Mouse (Mus musculus): ENCODE results near the gene Mfng. TPM values are rescaled to one million over a fixed set of nuclear protein-coding genes. Genes with fewer than 3 reads are reported as not detected.
A peak's percentile ranks its signal among the peaks of the same experiment; 100 is the strongest.

Gene Mfng
- 10 to 100 TPM in 1 of 4 experiments, 1 to 10 TPM in 3; 6.5 to 11.2 (median 8.1) TPM for total RNA-seq (2022)

DNA sequence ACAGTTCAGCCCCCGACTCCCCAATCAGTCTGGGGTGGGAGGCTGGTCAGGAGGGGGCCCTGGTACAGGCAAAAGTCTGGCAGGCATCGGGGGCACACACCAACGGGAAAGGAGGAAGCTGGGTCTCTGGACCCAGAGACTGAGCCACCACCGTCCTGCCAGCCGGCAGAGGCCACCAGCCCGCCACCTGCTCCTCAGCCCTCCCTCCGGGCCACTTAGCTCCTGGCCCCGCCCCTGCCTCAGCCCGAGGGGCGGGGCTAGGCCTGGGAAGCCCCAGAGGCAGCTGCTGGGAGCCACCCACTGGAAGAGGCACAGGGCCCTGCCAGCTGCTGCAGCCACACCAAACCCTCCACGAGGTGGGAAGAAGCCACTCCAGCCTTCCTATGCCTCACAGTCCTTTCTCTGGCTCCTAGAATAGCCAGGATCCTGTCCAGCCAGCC is at the start of gene Mfng:
TSS of gene Mfng (minus strand) at position 186 of the 440 bp plus-strand sequence.
- DNase-seq (ENCODE audit: low spot score in 2 of 2): peak in 1 of 2 experiments; percentile 20

DNA sequence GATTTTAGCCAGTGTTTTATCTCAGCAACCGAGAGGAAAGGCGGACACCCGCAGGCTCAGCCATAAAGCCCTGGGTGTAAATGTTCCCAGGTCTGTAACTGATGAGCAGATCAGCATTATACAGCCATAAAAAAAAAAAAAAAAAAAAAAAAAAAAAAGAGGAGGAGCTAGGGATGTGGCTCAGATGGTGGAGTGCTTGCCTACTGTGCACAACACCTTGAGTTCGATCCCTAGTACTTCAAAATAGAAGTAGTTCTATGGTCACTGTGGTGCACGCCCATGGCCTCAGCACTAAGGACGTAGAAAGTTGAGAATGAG is 42.8 kb upstream of the Mfng start:
- no peak for DNase-seq (ENCODE audit: low spot score in 2 of 2)

DNA sequence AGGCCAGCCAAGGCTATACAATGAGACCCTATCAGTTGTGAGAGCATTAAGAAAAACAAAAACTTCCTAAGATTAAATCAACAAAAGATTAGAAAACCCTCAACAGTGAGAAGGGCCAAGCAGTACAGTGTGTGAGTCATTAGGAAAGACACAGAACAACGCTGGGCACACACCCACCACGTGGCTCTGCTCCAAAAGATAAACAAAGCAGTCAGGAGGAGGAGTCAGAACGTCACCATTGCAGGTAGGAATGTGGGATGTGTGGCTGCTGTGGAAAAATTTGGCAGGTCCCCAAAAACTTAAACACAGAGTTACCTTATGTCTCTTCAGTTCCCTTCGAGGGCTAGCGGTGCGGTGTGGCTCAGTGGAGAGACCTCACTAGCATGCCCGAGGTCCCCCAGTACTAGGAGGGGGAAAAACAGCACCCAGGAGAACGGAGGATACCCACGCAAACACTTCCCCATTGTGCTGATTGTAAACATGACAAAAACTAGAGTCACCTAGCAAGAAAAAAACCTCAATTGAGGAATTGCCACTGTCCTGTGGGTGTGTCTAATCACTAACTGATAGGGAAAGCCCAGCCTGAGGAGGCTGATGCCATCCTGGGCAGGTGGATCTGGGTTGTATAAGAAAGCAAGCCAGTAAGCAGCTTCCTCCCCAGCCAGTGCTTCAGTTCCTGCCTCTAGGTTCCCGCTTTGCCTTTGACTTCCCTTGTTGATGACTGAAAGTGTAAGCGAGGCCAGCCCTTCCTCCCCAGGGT is 42.2 kb upstream of the Mfng start:
- DNase-seq (ENCODE audit: low spot score in 2 of 2): no peak

DNA sequence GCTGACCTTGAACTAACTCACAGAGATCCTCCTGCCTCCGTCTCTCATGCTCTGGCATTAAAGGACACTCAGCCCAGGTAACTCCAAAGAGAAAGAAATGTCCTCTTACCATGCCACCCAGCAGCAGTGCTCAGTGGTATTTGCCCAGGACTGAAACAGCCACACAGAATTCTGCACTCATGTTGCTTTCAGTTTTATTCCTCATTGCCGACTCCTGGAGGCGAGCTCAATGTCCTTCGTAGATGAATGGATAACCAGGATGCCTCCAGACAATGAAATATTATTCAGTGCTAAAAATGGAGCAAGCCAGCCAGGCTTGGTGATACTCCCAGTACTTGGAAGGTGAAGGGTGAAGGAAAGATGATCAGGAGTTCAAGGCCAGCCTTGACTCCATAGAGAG is 40.3 kb upstream of the Mfng start:
- no peak for DNase-seq (ENCODE audit: low spot score in 2 of 2)

DNA sequence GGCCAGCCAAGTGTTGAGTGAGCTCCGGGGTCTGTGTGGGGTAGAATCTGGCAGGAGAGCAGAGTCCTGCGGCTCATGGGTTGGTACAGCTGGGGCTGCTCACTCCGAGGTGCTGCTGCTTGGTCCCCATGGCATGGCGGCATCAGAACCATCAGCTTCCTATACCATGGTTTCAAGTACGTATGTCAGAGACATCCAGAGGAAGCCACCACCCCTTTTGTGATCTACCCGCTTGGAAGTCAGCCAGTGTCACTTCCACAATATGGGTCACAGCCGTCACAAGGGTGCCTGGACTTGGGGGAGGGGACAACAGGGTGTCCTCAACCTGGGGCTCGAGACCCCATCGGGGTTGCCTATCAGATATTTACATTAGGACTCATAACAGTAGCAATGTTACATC is 36.9 kb upstream of the Mfng start:
- DNase-seq (ENCODE audit: low spot score in 2 of 2): no peak

DNA sequence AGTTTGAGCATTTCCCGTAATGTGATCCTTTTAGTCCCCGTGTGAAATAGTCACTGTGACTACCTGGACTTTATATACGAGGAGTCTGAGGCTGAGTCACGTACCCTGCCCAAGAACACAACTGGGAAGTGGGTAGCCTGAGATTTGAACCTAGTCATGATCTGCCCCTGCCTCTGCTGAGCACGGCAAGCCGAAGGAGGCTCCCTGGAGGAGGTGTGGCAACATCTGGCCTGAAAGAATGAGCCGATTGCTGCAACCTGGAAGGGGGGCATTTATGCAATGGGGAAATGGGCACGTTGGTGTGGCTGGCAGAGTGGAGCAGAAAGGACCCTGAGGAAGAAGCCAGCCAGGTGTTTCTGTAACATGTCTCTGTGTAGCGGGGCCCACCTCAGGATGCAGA is 36.5 kb upstream of the Mfng start:
- no peak for DNase-seq (ENCODE audit: low spot score in 2 of 2)

DNA sequence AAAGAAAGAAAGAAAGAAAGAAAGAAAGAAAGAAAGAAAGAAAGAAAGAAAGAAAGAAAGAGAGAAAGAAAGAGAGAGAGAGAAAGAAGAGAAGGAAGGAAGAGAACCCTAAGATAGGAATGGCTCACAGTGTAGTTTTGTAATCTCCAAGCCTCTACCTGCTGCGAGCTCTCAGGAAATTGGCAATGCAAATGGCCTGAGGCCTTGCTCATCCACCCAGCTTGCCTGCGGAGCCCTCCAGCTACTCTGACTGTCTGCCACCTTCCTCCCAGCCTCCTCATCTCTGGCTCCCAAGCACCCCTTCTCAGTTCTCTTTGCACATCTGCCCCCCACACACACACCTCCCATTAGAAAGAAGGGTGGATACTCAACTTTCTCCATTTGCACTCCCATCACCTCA is 35.7 kb upstream of the Mfng start:
- DNase-seq (ENCODE audit: low spot score in 2 of 2): no peak

DNA sequence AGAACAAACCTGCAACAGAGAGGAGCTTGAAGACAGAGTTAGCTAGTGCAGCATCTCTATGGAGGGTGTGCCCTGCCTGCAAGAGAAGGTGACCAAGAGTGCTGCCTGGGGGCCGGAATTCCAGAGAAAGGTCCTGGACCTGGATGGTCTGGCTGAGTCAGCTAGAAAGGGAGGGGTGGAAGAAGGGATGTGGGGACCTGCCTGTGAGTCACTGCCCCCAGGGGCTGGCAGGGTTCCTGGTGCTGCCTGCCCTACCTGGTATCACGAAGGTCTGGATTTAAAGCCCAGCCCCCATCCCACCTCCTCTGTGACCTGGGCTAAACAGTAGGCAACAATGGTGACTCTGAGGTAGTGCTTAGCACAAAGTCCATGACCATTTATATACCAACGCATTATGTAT is 33.9 kb upstream of the Mfng start:
- no peak for DNase-seq (ENCODE audit: low spot score in 2 of 2)

DNA sequence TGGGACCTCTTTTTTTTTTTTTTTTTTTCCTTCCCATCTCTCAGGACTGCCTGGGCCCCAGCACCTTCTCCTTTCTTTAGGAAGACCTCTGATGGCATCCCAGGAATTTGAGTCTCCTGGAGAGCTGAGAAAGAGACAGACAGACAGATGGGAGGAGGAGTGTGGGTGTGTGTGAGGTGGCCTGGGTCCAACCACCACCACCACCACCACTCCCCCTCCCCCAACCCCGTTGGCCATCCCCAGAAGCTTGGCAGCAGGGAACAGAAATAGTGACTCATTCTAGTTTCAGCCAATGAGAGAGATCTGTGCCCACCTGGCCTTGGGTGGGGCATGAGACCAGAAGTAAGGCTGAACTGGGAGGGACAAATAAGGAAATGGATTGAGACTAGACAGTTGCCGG is 33.3 kb upstream of the Mfng start:
- DNase-seq (ENCODE audit: low spot score in 2 of 2): no peak

DNA sequence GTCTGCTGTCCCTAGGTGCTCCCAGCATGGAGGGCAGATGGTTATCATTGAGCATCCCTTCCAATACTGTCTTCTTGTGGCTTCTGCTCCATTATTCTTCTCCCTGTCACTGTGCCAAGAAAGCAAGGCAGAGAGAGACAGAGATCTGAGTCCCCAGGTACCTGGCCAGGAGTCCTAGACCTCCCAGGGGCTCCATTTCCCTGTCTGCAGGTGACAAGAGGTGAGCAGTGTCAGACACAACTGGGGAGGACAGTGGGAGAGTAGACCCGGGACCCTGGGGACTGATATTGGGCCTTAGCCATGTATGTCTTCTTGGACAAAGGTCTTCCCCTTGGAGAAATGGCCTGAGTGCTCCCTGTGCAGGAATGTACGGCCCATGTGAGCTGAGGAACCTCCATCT is 32.1 kb upstream of the Mfng start:
- no peak for DNase-seq (ENCODE audit: low spot score in 2 of 2)

DNA sequence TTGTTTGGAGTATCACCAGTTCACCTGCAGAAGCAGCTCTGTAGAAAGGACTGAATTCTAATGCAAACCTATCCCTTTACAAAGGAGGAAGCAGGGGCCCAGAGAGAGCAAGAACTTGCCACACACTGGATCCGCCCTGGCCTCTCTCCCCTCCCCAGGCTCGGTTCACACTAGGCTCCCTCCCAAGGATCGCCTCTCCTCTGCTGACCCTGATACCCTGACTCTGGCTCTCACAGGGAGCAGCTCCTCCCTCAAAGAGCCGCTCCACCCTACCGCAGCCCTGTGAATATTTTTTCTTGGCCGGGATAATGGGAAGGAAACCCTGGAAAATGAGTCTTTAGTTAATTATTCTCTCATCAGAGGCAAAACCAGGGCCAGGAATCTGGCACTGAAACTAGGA is 31.1 kb upstream of the Mfng start:
- DNase-seq (ENCODE audit: low spot score in 2 of 2): no peak

DNA sequence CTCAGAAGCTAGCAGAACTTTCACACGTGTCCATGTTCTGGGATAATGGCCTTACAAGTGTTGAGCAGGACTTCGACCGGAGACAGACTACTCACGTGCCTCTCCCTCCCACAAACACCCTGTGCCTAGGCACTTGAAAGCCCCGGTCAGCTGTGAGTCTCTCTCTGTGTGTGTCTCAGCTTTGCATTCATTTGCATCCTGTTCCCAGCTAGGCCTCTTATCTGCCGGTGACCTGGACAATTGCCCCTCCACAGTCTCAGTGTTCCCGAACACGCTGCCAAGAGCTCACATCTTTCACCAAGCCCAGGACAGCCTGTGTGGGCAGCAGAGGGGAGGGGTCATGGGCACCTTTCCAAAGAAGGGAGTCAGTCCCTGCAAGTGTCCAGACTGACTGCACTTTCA is 30.2 kb upstream of the Mfng start:
- DNase-seq (ENCODE audit: low spot score in 2 of 2): no peak

DNA sequence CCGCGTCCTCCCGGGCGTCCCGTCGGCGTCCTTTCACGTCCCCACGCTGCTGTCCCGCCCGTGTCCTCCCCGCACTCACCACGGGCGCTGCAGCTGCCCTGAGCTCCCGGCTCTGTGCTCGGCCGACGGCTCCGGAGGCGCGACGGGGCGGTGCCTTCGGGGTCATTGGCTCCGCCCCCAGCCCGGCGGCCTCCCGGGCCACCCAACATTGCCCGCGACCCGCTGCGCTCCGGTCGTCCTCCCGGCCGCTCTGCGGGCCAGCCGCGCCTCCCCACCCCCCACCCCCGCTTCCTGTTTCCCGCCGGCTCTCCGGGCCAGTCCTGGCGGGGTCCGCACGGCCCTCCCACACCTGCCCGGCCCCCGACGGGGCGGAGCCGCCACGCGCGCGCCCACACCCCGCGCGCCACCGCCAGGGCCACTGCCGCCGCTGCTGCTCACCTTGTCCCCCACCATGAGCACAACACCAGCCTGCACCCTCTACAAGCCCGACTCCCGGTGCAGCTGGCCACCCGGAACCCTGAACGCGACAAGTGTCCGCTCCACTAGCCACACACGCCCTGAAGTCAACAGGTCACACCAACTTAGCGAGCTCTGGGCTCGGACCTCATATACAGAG is 29.6 kb upstream of the Mfng start, which contains the start of gene Card10:
TSS of gene Card10 (minus strand) at position 267 of the 616 bp plus-strand sequence.
- no peak for DNase-seq (ENCODE audit: low spot score in 2 of 2)

DNA sequence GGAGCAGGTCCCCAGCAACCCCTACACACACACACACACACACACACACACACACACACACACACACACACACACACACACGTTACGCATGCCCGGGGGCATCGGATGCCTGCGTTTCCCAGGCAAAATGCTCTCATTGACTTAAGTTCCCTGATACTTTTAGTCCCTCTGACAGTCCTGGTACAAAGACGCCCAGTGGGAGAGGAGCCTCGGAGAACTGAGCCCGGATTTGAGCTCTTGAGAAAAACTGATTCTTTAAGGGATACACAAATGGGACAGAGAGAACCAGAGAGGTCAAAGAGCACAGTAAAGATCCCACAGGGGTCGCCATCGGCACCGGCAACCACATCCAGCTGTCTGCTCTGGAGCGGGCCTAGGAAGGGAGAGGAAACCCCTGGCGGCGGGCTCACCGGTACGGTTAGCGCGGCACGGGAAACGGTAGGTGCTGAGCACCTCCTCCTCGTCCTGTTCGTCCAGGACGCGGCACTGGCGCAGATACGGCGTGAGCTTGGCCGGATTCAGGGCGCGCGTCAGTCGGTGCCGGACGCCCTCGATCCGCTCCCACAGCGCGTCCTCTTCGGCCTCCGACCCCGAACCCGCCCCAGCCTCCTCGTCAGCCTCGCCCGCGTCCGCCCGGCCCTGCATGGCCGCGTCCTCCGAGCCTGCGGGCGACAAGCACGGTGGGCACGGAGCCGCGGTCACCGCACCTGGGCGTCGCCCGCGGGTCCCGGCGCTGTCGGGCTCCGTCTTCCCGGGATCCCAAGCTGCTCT is 28.9 kb upstream of the Mfng start:
- DNase-seq (ENCODE audit: low spot score in 2 of 2): no peak

DNA sequence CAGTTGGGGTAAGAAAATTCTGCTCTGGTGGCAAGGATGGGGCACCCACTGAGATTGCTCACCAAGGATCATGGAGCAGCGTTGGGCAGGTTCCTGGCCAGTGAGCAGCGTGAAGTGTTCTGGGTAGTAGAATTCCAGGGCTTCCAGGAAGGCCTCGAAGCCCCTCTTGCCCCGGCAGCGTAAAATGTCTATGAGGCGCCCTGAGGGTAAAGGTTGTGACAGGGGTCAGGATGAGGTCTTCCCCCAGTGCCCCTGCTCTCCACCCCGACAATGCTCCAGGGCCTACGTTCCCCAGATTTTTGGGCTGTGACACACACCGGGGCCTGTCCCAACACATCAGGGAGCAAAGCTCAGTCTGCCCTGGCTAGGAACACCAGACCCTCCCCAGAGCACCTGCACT is 28.3 kb upstream of the Mfng start:
- DNase-seq (ENCODE audit: low spot score in 2 of 2): no peak

DNA sequence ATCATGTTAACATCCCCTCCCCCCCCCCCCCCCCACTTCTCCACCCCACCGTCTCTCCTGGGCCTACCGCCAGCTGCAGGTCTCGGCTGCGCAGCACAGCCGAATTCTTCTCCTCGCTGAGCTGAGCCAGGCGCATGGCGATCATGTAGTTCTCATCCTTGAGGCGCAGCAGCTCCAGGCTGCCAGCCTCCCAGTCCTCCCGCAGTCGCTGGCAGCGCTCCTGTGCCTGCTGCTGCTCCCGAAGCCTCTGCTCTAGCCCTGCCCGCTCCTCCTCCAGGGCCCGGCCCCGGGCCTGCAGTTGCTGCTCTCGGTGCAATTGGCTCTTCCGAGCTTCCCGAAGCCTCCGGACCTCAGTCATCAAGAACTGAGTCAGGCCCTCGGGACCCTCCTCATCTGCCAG is 25.8 kb upstream of the Mfng start:
- no peak for DNase-seq (ENCODE audit: low spot score in 2 of 2)

DNA sequence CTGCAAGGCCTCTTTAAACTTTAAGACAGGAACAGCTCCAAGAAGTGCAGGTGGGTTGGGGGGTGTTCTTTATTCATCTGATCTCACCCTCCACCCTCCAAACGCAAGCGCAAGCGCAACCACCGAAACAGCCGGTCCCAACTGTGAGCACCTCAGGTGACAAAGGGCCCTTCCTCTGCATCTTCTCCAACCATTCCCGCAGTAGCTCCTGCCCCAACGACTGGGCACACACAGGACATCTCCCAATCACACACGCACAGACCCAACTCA is 23.7 kb upstream of the Mfng start:
- no peak for DNase-seq (ENCODE audit: low spot score in 2 of 2)

DNA sequence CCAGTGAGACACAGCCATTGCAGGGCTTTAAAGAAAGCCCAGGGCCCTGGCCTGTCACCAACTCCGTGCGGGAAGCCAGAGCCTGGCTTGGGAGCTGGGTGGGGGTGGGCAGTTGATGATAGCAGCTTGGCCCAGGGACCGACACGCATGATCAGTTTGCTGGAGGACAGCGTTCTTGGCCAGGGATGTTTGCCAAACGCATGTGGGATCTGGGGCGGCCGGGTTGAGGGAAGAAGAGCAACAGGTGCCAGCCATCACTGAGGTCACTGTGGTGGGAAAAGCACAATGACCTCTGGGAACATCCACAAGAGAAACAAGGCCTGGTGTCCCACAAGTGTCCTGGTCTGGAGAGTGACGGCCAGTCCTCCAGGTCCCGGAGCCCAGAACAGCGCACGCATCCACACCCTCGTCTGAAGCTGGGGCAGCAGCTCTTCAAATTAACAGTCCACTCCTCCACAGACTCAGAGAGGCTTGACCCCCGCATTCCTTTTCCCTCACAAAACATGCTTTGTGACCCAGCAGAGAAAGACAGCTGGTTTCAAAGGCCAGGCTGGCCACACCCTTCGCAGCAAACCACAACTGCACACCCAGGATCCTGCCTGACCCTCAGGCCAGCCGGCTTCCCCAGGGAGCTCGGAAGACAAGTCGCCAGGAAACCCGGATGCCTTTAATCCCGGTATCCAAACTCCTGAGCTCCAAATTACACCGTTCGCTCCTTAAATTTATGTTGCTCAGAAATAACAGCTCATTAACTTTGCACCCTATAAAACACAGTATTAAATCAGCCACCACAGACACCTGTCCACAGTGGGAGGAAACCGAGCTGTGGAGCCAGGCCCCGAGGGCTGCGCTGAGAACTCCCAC is 23.2 kb upstream of the Mfng start:
- DNase-seq (ENCODE audit: low spot score in 2 of 2): no peak

DNA sequence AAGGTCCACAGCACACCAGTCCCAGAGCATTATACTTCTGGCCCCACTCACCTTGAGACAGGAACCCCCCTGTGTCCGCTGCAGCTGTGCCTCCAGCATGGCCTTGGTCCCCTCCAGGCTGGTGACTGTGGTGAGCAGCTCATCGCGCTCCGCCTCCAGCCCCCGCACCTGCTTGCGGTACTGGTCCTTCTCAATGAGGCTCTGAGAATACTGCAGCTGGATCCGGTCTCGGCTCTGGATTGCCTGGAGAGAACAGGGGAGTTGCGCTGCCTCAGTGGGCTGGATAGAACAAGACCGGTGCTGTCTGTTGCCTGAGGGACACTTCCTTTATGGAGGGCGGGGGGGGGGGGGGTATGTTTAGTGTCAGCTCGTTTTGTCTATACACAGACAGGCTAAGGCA is 17.7 kb upstream of the Mfng start:
- DNase-seq (ENCODE audit: low spot score in 2 of 2): no peak

DNA sequence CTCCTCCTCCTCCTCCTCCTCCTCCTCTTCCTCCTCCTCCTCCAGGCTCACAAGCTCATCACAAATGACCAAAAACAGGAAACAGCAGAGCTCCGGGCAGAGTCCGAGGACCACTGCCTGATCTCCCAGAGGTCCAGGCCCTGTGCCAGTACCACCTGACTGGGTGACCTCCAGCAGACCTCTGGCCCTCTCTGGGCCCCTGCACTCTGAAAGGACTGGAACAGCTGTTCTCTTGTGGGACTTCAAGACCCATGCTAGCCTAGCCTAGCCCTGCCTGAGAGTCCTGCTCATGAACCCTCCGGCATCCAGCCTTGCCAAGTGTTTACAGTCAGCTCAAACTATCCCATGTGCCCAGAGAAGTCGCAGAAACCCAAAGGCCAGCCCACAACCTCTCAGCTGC is 17.2 kb upstream of the Mfng start:
- DNase-seq (ENCODE audit: low spot score in 2 of 2): no peak

DNA sequence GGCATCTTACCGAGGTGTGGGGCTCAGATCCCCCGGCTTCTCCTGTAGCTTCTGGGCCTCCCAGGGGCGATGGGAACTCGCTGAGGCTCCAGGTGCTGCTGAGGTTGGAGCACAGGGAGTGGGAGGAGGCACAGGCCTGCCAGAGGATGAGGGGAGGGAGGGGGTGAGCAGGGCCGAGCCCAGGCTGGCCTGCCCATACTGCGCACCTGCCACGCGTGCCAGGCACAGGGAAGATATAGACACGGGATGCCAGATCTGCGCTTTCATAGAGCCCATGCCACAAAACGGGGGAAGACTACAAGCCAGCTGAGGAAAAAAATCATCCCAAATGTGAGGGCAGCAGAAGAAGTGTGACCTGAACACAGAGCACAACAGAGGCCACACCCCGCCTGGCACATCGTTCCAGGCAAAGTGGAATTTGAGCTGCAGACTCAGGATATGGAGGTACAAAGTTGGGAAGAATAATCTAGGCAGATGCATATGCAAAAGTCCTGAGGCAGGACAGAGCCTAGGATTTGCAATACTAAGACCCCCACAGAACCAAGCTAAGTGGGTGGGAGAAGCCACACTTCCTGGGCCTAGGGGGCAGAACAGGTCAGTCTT is 16.5 kb upstream of the Mfng start:
- DNase-seq (ENCODE audit: low spot score in 2 of 2): no peak

DNA sequence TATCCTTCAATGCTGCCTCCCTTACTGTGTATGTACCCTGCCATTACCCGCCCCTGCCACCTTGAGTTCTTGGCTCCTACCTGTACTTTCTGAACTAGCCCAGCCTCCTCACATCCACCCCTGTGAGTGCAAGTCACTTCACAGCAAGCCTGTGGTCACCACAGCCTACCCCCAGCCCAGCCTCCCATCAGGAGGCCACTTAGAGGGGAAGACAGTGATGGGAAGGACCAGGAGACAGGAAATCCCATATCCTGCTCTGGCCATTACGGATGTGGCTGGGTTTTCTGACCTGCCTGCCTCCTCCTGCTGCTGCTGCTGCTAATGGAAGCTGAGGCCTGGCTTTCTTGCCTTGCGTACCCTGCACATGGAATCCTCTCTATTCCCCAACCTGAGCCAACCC is 14.8 kb upstream of the Mfng start:
- DNase-seq (ENCODE audit: low spot score in 2 of 2): no peak

All from layer of hippocampus, adult 8-10 months (tissue).